Mouse (Mus musculus) liver, embryonic 15.5 days (tissue): ENCODE measurements around the gene Sf1. TPM values are rescaled to one million over a fixed set of nuclear protein-coding genes. Genes with fewer than 3 reads are reported as not detected.

ENCODE experiments used
- ATAC-seq: fragments of 200-750 bp; cut with Nextera tagmentation; 2 replicates; pipeline ENCODE4 v1.8.0; 2017; ENCODE audit warnings: moderate number of reproducible peaks, mild to moderate bottlenecking, moderate library complexity; ENCODE audit not compliant: insufficient read depth
- H3K27ac ChIP-seq: fragments of 300-500 bp; sonication (generic); replicated peaks from 2 replicates; pipeline ENCODE4 v1.5.1; 2015; ENCODE audit warnings: mild to moderate bottlenecking, inconsistent platforms
- H3K27me3 ChIP-seq: fragments of 300-500 bp; sonication (generic); 2 replicates; pipeline ENCODE4 v1.6.1; 2015; ENCODE audit warnings: mild to moderate bottlenecking, inconsistent platforms
- H3K36me3 ChIP-seq: fragments of 300-500 bp; sonication (generic); replicated peaks from 2 replicates; pipeline ENCODE4 v1.6.1; 2015; ENCODE audit warnings: moderate library complexity, mild to moderate bottlenecking, inconsistent platforms
- H3K4me1 ChIP-seq: fragments of 300-500 bp; sonication (generic); replicated peaks from 2 replicates; pipeline ENCODE4 v1.6.1; 2015; ENCODE audit warnings: inconsistent platforms
- H3K4me2 ChIP-seq: fragments of 300-500 bp; sonication (generic); 2 replicates; pipeline ENCODE4 v1.6.1; 2015; ENCODE audit warnings: moderate library complexity, mild to moderate bottlenecking, inconsistent platforms
- H3K4me3 ChIP-seq: fragments of 300-500 bp; sonication (generic); replicated peaks from 2 replicates; pipeline ENCODE4 v1.5.1; 2015; ENCODE audit warnings: mild to moderate bottlenecking, inconsistent platforms
- H3K9ac ChIP-seq: fragments of 300-500 bp; sonication (generic); 2 replicates; pipeline ENCODE4 v1.6.1; 2015; ENCODE audit warnings: moderate library complexity, mild to moderate bottlenecking, inconsistent platforms
- H3K9me3 ChIP-seq: fragments of 300-500 bp; sonication (generic); replicated peaks from 2 replicates; pipeline ENCODE4 v1.6.1; 2016; ENCODE audit warnings: inconsistent platforms
- WGBS: fragments of 180-500 bp; shearing (Covaris S2); methylation state at CpG from one replicate; pipeline ENCODE4 v1.1.7; 2015; ENCODE audit warnings: mixed read lengths; ENCODE audit not compliant: insufficient replicate concordance; 5-methylcytosine and 5-hydroxymethylcytosine counted together
- polyA plus RNA-seq: library from polyadenylated mRNA; unstranded; fragments of >200 nt; fragmentation: Nextera tagmentation; extraction: Ambion mirVana; gene quantifications from 2 replicates; pipeline ENCODE4 v1.2.1, GENCODE M21; 2015

Sf1 gene
- polyA plus RNA-seq, 1 experiment from 2014 or later, result 64.3 TPM

GRCm38 (mm10) chr19:6354030-6354429 lies 9.5 kb upstream of the Sf1 start:
- no peak overlapping the region for H3K27ac ChIP-seq
- peaks cover 8% of the 10 kb centered on the region for H3K36me3 ChIP-seq
- ATAC-seq, result no peak
- no peaks in the 10 kb centered on the region for H3K9me3 ChIP-seq
- no peaks in the 10 kb centered on the region for H3K27me3 ChIP-seq
- no peak overlapping the region for H3K9ac ChIP-seq
- no peak overlapping the region for H3K4me2 ChIP-seq
- peaks cover 19% of the 10 kb centered on the region for H3K4me1 ChIP-seq
- 78% methylated on average over 7 of the region's 7 CpGs for WGBS
- H3K4me3 ChIP-seq, result no peak overlapping the region

DNA sequence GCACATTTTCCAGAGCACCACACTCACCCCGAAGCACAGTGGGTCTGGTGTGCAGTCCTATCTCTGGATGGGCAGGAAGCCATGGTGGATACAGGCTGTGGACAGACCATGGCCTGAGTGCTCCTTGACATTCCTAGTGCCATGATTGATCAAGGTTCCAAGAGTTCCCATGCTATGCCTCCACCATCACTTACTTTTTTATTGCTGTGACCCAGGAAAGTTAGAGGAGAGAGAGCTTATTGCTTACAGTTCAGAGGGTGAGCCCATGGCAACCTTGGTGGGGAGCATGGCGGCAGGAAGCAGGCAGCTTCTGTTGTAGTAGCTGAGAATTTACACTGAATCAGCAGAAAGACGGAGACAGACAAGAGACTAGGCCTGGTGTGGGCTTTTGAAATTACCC lies 2.2 kb upstream of the Sf1 start:
- Histone ChIP-seq H3K4me2 (no peak overlapping the region), H3K9me3 (no peaks in the 10 kb centered on the region), H3K36me3 (peaks cover 23% of the 10 kb centered on the region), H3K27ac (no peak overlapping the region), H3K4me1 (peaks cover 25% of the 10 kb centered on the region), H3K4me3 (no peak overlapping the region), H3K27me3 (no peaks in the 10 kb centered on the region), H3K9ac (no peak overlapping the region)
- no peak for ATAC-seq
- WGBS, result 75% methylated on average over 3 of the region's 3 CpGs

GRCm38 (mm10) chr19:6363091-6363410 lies 439 bp upstream of the Sf1 start:
- Histone ChIP-seq H3K36me3 (peaks cover 41% of the 10 kb centered on the region), H3K9ac (peak overlapping the region; percentile 60), H3K27me3 (no peaks in the 10 kb centered on the region), H3K4me3 (peak overlapping the region; percentile 87), H3K27ac (peak overlapping the region; percentile 95), H3K4me1 (peaks cover 31% of the 10 kb centered on the region), H3K4me2 (peak overlapping the region; percentile 74), H3K9me3 (no peaks in the 10 kb centered on the region)
- under 1% methylated on average over 11 of the region's 11 CpGs for WGBS
- no peak for ATAC-seq

DNA sequence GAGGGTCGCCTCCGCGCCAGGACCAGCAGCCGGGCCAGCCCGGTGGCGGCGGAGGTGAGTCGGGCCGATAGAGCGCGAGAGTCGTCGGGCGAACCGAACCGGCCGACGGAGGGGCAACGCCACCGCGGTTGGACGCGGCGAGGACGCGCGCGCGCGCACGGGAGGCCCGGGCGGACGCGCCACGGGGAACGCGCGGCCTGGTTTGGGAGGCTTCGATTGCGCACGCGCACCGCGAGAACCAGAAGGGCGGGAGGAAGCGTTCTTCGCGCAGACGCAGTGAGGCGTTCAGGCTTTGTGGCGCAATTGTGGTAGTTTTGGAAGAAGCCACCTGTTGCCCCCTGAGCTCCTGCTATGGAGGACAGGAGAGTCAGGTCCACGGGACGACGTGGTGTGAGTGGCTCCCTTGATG lies 831 bp downstream of the Sf1 start:
- peak overlapping the region; percentile 95 for H3K27ac ChIP-seq
- H3K9me3 ChIP-seq, result no peaks in the 10 kb centered on the region
- peak overlapping the region; percentile 87 for H3K4me3 ChIP-seq
- H3K9ac ChIP-seq, result peak overlapping the region; percentile 97
- H3K4me2 ChIP-seq, result peak overlapping the region; percentile 74
- peaks cover 54% of the 10 kb centered on the region for H3K36me3 ChIP-seq
- H3K4me1 ChIP-seq, result peaks cover 31% of the 10 kb centered on the region
- ATAC-seq, result 0 out of 2 replicates have a peak, but pooled peaks have one; percentile 5
- under 1% methylated on average over 55 of the region's 55 CpGs for WGBS
- H3K27me3 ChIP-seq, result no peaks in the 10 kb centered on the region

DNA sequence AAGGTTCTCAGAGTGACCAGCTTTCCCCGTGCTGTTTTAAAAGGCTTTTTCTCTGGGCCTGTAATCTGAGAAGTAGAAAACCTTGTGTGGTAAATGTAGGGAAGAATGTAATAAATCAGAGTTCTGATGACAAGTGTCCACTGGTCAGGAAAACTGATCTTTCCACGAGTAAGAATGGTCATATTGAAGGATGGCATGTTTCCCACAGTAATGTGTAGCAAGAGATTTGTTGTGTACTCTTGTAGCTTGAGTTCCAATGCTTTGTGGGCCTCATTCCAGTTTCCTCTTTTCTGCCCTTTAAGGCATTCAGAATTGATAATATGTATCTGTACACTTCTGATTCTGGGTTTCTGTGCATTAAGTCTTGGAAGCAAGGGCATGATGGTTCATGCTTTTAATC lies 1.4 kb downstream of the Sf1 start:
- H3K4me2 ChIP-seq, result peak overlapping the region; percentile 74
- ATAC-seq, result no peak
- H3K9ac ChIP-seq, result peak overlapping the region; percentile 97
- H3K27me3 ChIP-seq, result no peaks in the 10 kb centered on the region
- peaks cover 59% of the 10 kb centered on the region for H3K36me3 ChIP-seq
- peak overlapping the region; percentile 87 for H3K4me3 ChIP-seq
- WGBS, result 0% methylated on average over 2 of the region's 2 CpGs
- peaks cover 31% of the 10 kb centered on the region for H3K4me1 ChIP-seq
- no peaks in the 10 kb centered on the region for H3K9me3 ChIP-seq
- H3K27ac ChIP-seq, result peak overlapping the region; percentile 95; the same call in 1 of the 2 replicates

- Histone ChIP-seq H3K27me3 (no peaks in the 10 kb centered on the region), H3K36me3 (peaks cover 98% of the 10 kb centered on the region), H3K4me1 (peaks cover 13% of the 10 kb centered on the region), H3K27ac (no peak overlapping the region), H3K9ac (no peak overlapping the region), H3K4me2 (no peak overlapping the region), H3K9me3 (no peaks in the 10 kb centered on the region), H3K4me3 (no peak overlapping the region)
- WGBS, result 84% methylated on average over 2 of the region's 2 CpGs
- no peak for ATAC-seq
Measured at GRCm38 (mm10) chr19:6370175-6370574, 6.7 kb downstream of the Sf1 start.

DNA sequence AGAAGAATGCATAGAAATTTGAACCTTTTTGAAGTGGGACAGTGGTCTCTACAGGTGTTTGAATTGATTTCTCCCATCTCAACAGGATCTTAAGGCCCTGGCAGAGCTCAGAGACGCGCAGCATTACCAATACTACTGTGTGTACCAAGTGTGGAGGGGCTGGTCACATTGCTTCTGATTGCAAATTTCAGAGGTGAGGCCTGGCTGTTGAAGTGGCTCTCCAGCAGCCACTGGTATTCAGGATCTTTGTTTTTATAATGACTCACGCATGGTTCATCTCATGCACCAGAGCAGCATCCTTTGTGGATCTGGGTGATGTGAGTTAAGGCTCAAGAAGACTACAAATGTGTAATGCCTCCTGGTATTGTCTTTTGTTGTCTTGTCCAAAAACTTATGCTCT lies 8.9 kb downstream of the Sf1 start:
- Histone ChIP-seq H3K27me3 (no peaks in the 10 kb centered on the region), H3K9ac (no peak overlapping the region), H3K36me3 (peaks cover 99% of the 10 kb centered on the region), H3K4me1 (no peaks in the 10 kb centered on the region; the same call in 1 of the 2 replicates), H3K9me3 (no peaks in the 10 kb centered on the region), H3K4me2 (no peak overlapping the region), H3K27ac (no peak overlapping the region; the same call in 1 of the 2 replicates), H3K4me3 (no peak overlapping the region)
- 92% methylated on average over 3 of the region's 3 CpGs for WGBS
- ATAC-seq, result no peak

GRCm38 (mm10) chr19:6373539-6374400 lies 10.3 kb downstream of the Sf1 start:
- no peak overlapping the region for H3K4me2 ChIP-seq

GRCm38 (mm10) chr19:6374571-6374970 lies 11.1 kb downstream of the Sf1 start:
- Histone ChIP-seq H3K4me1 (no peaks in the 10 kb centered on the region), H3K4me3 (no peak overlapping the region), H3K36me3 (peaks cover 99% of the 10 kb centered on the region), H3K4me2 (no peak overlapping the region), H3K9ac (no peak overlapping the region), H3K27ac (no peak overlapping the region), H3K9me3 (no peaks in the 10 kb centered on the region), H3K27me3 (no peaks in the 10 kb centered on the region)
- WGBS, result 97% methylated on average over 10 of the region's 10 CpGs
- ATAC-seq, result no peak

More at GRCm38 (mm10) chr19:6373539-6374400, 10.3 kb downstream of the Sf1 start:
- Histone ChIP-seq H3K36me3 (peaks cover 99% of the 10 kb centered on the region), H3K4me1 (no peaks in the 10 kb centered on the region), H3K27ac (no peak overlapping the region), H3K9ac (no peak overlapping the region), H3K9me3 (no peaks in the 10 kb centered on the region), H3K27me3 (no peaks in the 10 kb centered on the region), H3K4me3 (no peak overlapping the region)
- WGBS, result 60% methylated on average over 12 of the region's 12 CpGs
- 0 out of 2 replicates have a peak, but pooled peaks have one; percentile 16 for ATAC-seq

- H3K36me3 ChIP-seq, result peaks cover 97% of the 10 kb centered on the region
- H3K9me3 ChIP-seq, result no peaks in the 10 kb centered on the region
- H3K9ac ChIP-seq, result no peak overlapping the region
- H3K4me3 ChIP-seq, result no peak overlapping the region
- no peak overlapping the region for H3K27ac ChIP-seq
- ATAC-seq, result no peak
- no peaks in the 10 kb centered on the region for H3K4me1 ChIP-seq
- WGBS, result 91% methylated on average over 42 of the region's 42 CpGs
- no peaks in the 10 kb centered on the region for H3K27me3 ChIP-seq
- H3K4me2 ChIP-seq, result no peak overlapping the region
Measured at GRCm38 (mm10) chr19:6375423-6376254, 12.1 kb downstream of the Sf1 start.

- H3K9me3 ChIP-seq, result no peaks in the 10 kb centered on the region
- H3K4me1 ChIP-seq, result no peaks in the 10 kb centered on the region
- ATAC-seq, result no peak
- H3K36me3 ChIP-seq, result peaks cover 93% of the 10 kb centered on the region
- no peak overlapping the region for H3K4me3 ChIP-seq
- no peaks in the 10 kb centered on the region for H3K27me3 ChIP-seq
- no peak overlapping the region for H3K9ac ChIP-seq
- H3K27ac ChIP-seq, result no peak overlapping the region
- no peak overlapping the region for H3K4me2 ChIP-seq
- 80% methylated on average over 14 of the region's 14 CpGs for WGBS
Measured at GRCm38 (mm10) chr19:6376255-6376564, 12.7 kb downstream of the Sf1 start.
